11 mouse cellular contexts compared by ENCODE assay signal in the genomic region with DNA sequence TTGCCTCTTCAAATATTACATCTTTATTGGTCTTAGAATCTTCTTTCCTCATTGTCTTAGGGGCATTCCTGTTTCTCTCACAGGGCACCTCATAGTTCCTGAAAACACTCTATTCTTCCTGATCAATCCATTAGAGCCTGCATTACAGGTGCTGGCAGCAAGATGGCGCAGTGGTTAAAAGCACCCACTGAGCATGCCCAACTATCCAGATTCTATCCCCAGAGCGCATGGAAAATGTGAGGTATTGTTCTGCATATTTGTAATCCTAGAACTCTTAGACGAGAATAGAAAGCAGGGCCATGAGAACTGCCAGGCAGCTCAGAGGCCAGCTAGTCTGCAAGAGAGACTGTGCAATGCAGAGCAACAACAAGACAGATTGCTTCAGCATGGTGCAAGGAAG.
A peak's percentile ranks its signal among the peaks of the same experiment; 100 is the strongest.
DNase-seq lines count a peak whose midpoint lies in the region; ATAC-seq and TF ChIP-seq lines count a peak whose summit lies in the region.
"Had no signal": no experiment of that assay in that cellular context is flagged by ENCODE, and none has a peak within 500 bp of the region (broad histone marks: within the 10 kb centered on the region; RNA-seq: fewer than 3 reads in every experiment).

No protein-coding gene starts in this region.

- H3K4me3 ChIP-seq in heart, postnatal 0 days (ENCODE audit: low read depth, low read length): no peak overlapping the region
- no peak overlapping the region for H3K4me3 ChIP-seq in liver, embryonic 14.5 days (ENCODE audit: insufficient read depth in 1 of 2, low read depth in 2 of 2, low read length in 2 of 2)
- no peak overlapping the region for H3K4me3 ChIP-seq in liver, embryonic 11.5 days (ENCODE audit: low read depth, low read length)
- no peak overlapping the region for H3K4me3 ChIP-seq in E14TG2a.4 (replicated peaks; ENCODE audit: low read length)
- no peak overlapping the region for H3K4me3 ChIP-seq in forebrain, embryonic 13.5 days
- H3K4me3 ChIP-seq: embryonic facial prominence, embryonic 12.5 days; megakaryocyte, embryonic 14.5 days had no signal

- peak; percentile 40 for TF ChIP-seq CTCF in heart, postnatal 0 days (IDR thresholded peaks at IDR 0.05; ENCODE audit: low read depth)
- peak; percentile 41 for TF ChIP-seq CTCF in liver, embryonic 14.5 days (IDR thresholded peaks at IDR 0.05; ENCODE audit: low read depth)
- TF ChIP-seq CTCF in E14TG2a.4 (conservative IDR thresholded peaks at IDR 0.05; ENCODE audit: low read length): peak; percentile 54

- WGBS in heart, postnatal 0 days: 48% methylated on average over 3 of the region's 3 CpGs
- WGBS in liver, embryonic 14.5 days (ENCODE audit: insufficient replicate concordance): 48% methylated on average over 3 of the region's 3 CpGs
- WGBS in liver, embryonic 11.5 days: 70% methylated on average over 3 of the region's 3 CpGs
- WGBS in forebrain, embryonic 13.5 days: 57% methylated on average over 3 of the region's 3 CpGs

- H3K9ac ChIP-seq in heart, postnatal 0 days (replicated peaks; ENCODE audit: low read depth, low read length): no peak overlapping the region
- H3K9ac ChIP-seq in liver, embryonic 14.5 days (replicated peaks): no peak overlapping the region
- no peak overlapping the region for H3K9ac ChIP-seq in liver, embryonic 11.5 days (ENCODE audit: low read depth, low read length)
- no peak overlapping the region for H3K9ac ChIP-seq in forebrain, embryonic 13.5 days
- H3K9ac ChIP-seq: embryonic facial prominence, embryonic 12.5 days had no signal

- no peak overlapping the region for H3K27ac ChIP-seq in heart, postnatal 0 days (ENCODE audit: low read depth)
- H3K27ac ChIP-seq in liver, embryonic 14.5 days: no peak overlapping the region
- H3K27ac ChIP-seq in liver, embryonic 11.5 days (ENCODE audit: low read depth, low read length): no peak overlapping the region
- no peak overlapping the region for H3K27ac ChIP-seq in forebrain, embryonic 13.5 days
- H3K27ac ChIP-seq: embryonic facial prominence, embryonic 12.5 days had no signal

- no peak for DNase-seq in heart, postnatal 0 days (ENCODE audit: low spot score)
- DNase-seq in heart, adult 11 months: no peak
- no peak for DNase-seq in liver, embryonic 14.5 days (ENCODE audit: low read depth in 3 of 3, low spot score in 3 of 3)
- DNase-seq in liver, embryonic 11.5 days (ENCODE audit: low spot score): no peak
- peak; percentile 30 for DNase-seq in ZHBTc4 (ENCODE audit: low read depth, low spot score)
- no peak for DNase-seq in adrenal gland, adult 2 months
- DNase-seq: left cerebral cortex, postnatal 4 days had no signal

- no peak; the same call in 1 of the 2 replicates for ATAC-seq in heart, postnatal 0 days (ENCODE audit: insufficient read depth, low read depth)
- ATAC-seq in liver, embryonic 14.5 days (ENCODE audit: insufficient read depth): no peak
- ATAC-seq in liver, embryonic 11.5 days (replicated peaks; ENCODE audit: low FRiP score): no peak
- no peak for ATAC-seq in forebrain, embryonic 13.5 days

- H3K36me3 ChIP-seq in heart, postnatal 0 days (replicated peaks; ENCODE audit: control insufficient read depth, insufficient read depth, low read length): no peaks in the 10 kb centered on the region
- no peaks in the 10 kb centered on the region for H3K36me3 ChIP-seq in liver, embryonic 14.5 days (replicated peaks; ENCODE audit: control insufficient read depth, insufficient read depth, low read depth)
- no peaks in the 10 kb centered on the region for H3K36me3 ChIP-seq in liver, embryonic 11.5 days (ENCODE audit: control insufficient read depth, insufficient read depth, low read length)
- H3K36me3 ChIP-seq in E14TG2a.4 (ENCODE audit: insufficient read depth, low read length): no peaks in the 10 kb centered on the region
- H3K36me3 ChIP-seq in forebrain, embryonic 13.5 days (ENCODE audit: poor library complexity, severe bottlenecking): no peaks in the 10 kb centered on the region
- H3K36me3 ChIP-seq: embryonic facial prominence, embryonic 12.5 days had no signal

- H3K4me2 ChIP-seq in heart, postnatal 0 days (ENCODE audit: low read depth, low read length): no peak overlapping the region
- H3K4me2 ChIP-seq in liver, embryonic 14.5 days (ENCODE audit: low read depth): no peak overlapping the region
- no peak overlapping the region for H3K4me2 ChIP-seq in liver, embryonic 11.5 days
- no peak overlapping the region for H3K4me2 ChIP-seq in forebrain, embryonic 13.5 days
- H3K4me2 ChIP-seq: embryonic facial prominence, embryonic 12.5 days had no signal

- no peaks in the 10 kb centered on the region for H3K9me3 ChIP-seq in heart, postnatal 0 days (replicated peaks; ENCODE audit: control insufficient read depth, low read length)
- no peaks in the 10 kb centered on the region for H3K9me3 ChIP-seq in liver, embryonic 14.5 days (ENCODE audit: control insufficient read depth, low read length)
- no peaks in the 10 kb centered on the region for H3K9me3 ChIP-seq in liver, embryonic 11.5 days (ENCODE audit: control insufficient read depth, low read length)
- no peaks in the 10 kb centered on the region for H3K9me3 ChIP-seq in E14TG2a.4 (ENCODE audit: low read length)
- no peaks in the 10 kb centered on the region for H3K9me3 ChIP-seq in forebrain, embryonic 13.5 days (replicated peaks)
- H3K9me3 ChIP-seq: embryonic facial prominence, embryonic 12.5 days had no signal

- H3K27me3 ChIP-seq in heart, postnatal 0 days (ENCODE audit: control insufficient read depth, insufficient read depth, low read length): no peaks in the 10 kb centered on the region
- H3K27me3 ChIP-seq in liver, embryonic 14.5 days (ENCODE audit: control insufficient read depth, insufficient read depth, low read length): no peaks in the 10 kb centered on the region
- H3K27me3 ChIP-seq in liver, embryonic 11.5 days (replicated peaks; ENCODE audit: control insufficient read depth, insufficient read depth, low read length): no peaks in the 10 kb centered on the region
- H3K27me3 ChIP-seq in E14TG2a.4 (ENCODE audit: insufficient read depth, low read length): no peaks in the 10 kb centered on the region
- H3K27me3 ChIP-seq in forebrain, embryonic 13.5 days: no peaks in the 10 kb centered on the region
- H3K27me3 ChIP-seq: embryonic facial prominence, embryonic 12.5 days; megakaryocyte, embryonic 14.5 days had no signal

- TF ChIP-seq EP300 in heart, postnatal 0 days (IDR thresholded peaks at IDR 0.05; ENCODE audit: low read depth): no peak
- TF ChIP-seq EP300 in liver, embryonic 14.5 days (IDR thresholded peaks at IDR 0.05; ENCODE audit: low read depth): no peak

- no peaks in the 10 kb centered on the region for H3K4me1 ChIP-seq in heart, postnatal 0 days (ENCODE audit: control insufficient read depth, insufficient read depth)
- H3K4me1 ChIP-seq in liver, embryonic 14.5 days (replicated peaks; ENCODE audit: control insufficient read depth in 2 of 2, insufficient read depth in 2 of 2, low read length in 1 of 2): no peaks in the 10 kb centered on the region
- no peaks in the 10 kb centered on the region for H3K4me1 ChIP-seq in liver, embryonic 11.5 days (replicated peaks; ENCODE audit: control insufficient read depth, insufficient read depth, low read length)
- no peaks in the 10 kb centered on the region for H3K4me1 ChIP-seq in E14TG2a.4 (replicated peaks; ENCODE audit: low read depth, low read length)
- no peaks in the 10 kb centered on the region for H3K4me1 ChIP-seq in forebrain, embryonic 13.5 days
- H3K4me1 ChIP-seq: embryonic facial prominence, embryonic 12.5 days; megakaryocyte, embryonic 14.5 days had no signal
